Mouse (Mus musculus) neural tube, embryonic 13.5 days (tissue): ENCODE measurements around the gene Hist1h2bj. TPM values are rescaled to one million over a fixed set of nuclear protein-coding genes. Genes with fewer than 3 reads are reported as not detected.
"Not testable (repeated sequence)": the region's sequence is repeated elsewhere in the genome, so short reads cannot be mapped to it uniquely, and the experiment has no call there.

ENCODE experiments used
- ATAC-seq: fragments of 200-750 bp; cut with Nextera tagmentation; 2 replicates; pipeline ENCODE4 v1.8.0; 2017; ENCODE audit warnings: low read depth, mild to moderate bottlenecking, moderate TSS enrichment, moderate library complexity
- H3K27ac ChIP-seq: fragments of 300-500 bp; sonication (generic); replicated peaks from 2 replicates; pipeline ENCODE4 v1.5.1; 2015; ENCODE audit warnings: moderate library complexity, mild to moderate bottlenecking, inconsistent platforms
- H3K27me3 ChIP-seq: fragments of 300-500 bp; sonication (generic); 2 replicates; pipeline ENCODE4 v1.6.1; 2015; ENCODE audit warnings: mild to moderate bottlenecking, inconsistent platforms
- H3K36me3 ChIP-seq: fragments of 300-500 bp; sonication (generic); 2 replicates; pipeline ENCODE4 v1.6.1; 2015; ENCODE audit warnings: mild to moderate bottlenecking, inconsistent platforms
- H3K4me1 ChIP-seq: fragments of 300-500 bp; sonication (generic); replicated peaks from 2 replicates; pipeline ENCODE4 v1.6.1; 2015; ENCODE audit warnings: inconsistent platforms
- H3K4me2 ChIP-seq: fragments of 300-500 bp; sonication (generic); 2 replicates; pipeline ENCODE4 v1.6.1; 2015; ENCODE audit warnings: inconsistent platforms, mild to moderate bottlenecking, moderate library complexity
- H3K4me3 ChIP-seq: fragments of 300-500 bp; sonication (generic); 2 replicates; pipeline ENCODE4 v1.5.1; 2015; ENCODE audit warnings: mild to moderate bottlenecking, inconsistent platforms
- H3K9ac ChIP-seq: fragments of 300-500 bp; sonication (generic); 2 replicates; pipeline ENCODE4 v1.6.1; 2015; ENCODE audit warnings: moderate library complexity, mild to moderate bottlenecking, inconsistent platforms
- H3K9me3 ChIP-seq: fragments of 300-500 bp; sonication (generic); 2 replicates; pipeline ENCODE4 v1.6.1; 2016; ENCODE audit warnings: inconsistent platforms
- WGBS: fragments of 180-500 bp; shearing (Covaris S2); methylation state at CpG from one replicate; pipeline ENCODE4 v1.1.7; 2015; 5-methylcytosine and 5-hydroxymethylcytosine counted together
- polyA plus RNA-seq: library from polyadenylated mRNA; unstranded; fragments of >200 nt; fragmentation: Nextera tagmentation; extraction: Ambion mirVana; gene quantifications from 2 replicates; pipeline ENCODE4 v1.2.1, GENCODE M21; 2015

Hist1h2bj gene
- polyA plus RNA-seq, 1 experiment from 2014 or later = 2.7 TPM

DNA sequence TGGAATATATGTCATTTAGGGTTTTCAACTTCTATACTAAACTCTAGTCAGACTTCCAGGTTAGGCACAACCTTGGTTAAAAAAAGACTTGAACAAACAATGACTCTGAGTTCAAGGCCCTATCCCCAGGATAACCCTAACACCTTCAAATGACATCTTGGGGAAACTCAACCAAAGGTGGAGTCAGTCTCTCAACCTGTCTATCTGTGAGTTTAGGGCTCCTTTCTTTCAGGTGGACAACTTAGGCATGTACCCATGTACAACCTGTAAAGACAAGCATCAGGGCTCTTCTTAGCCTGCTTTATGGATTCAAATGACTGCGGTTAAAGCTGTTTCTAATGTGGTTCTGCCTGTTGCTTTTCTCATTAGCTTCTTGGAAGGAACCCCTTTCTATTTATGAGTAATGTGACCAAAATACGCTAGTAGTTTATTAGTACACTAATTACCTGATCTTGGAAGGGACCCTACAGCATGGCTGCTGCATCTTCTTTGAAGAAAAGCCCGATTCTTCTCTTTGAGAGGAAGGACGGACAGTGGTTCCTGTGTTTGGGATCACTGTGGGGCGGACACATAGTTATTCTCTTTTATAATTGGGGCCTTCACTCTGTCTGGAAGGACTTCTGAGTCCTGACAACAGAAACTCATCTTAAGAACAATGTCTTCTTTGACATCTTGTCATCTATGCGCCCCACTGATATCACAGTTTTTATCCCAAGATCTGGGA lies 1.6 kb downstream of the Hist1h2bj start:
- Histone ChIP-seq H3K4me2 (peak overlapping the region; percentile 78; the same call in 1 of the 2 replicates), H3K36me3 (no peaks in the 10 kb centered on the region), H3K27ac (no peak overlapping the region), H3K27me3 (no peaks in the 10 kb centered on the region), H3K9me3 (no peaks in the 10 kb centered on the region), H3K4me3 (peak overlapping the region; percentile 39; the same call in 1 of the 2 replicates), H3K4me1 (peaks cover 30% of the 10 kb centered on the region), H3K9ac (no peak overlapping the region; the same call in 1 of the 2 replicates)
- no peak for ATAC-seq
- 84% methylated on average over 6 of the region's 6 CpGs for whole genome bisulfite sequencing

GRCm38 (mm10) chr13:22045311-22045710 lies 2.3 kb downstream of the Hist1h2bj start:
- no peak for ATAC-seq

DNA sequence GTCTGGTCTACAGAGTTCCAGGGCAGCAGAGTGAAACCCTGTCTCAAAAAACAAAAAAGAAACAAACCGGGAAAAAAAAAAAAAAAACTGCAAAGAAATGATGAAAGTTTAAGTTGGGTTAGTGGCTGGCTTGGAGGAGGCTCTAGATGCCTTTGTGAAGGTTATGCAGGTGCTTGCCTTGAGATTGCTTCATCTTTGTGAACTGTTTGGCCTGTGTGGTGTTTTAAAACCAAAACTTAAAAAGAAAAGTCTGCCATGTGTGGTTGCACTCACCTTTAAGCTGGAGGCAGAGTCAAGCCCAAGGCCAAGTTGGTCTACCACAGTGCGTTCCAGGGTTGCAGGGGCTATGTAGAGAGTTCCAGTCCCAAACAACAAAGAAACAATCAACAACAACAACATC lies 6.0 kb downstream of the Hist1h2bj start:
- no peak for ATAC-seq
- Histone ChIP-seq H3K27me3 (no peaks in the 10 kb centered on the region), H3K4me2 (0 out of 2 replicates have a peak overlapping the region, but pooled peaks have one; percentile 16), H3K9ac (no peak overlapping the region), H3K27ac (no peak overlapping the region), H3K9me3 (no peaks in the 10 kb centered on the region), H3K4me1 (peaks cover 10% of the 10 kb centered on the region), H3K4me3 (no peak overlapping the region), H3K36me3 (no peaks in the 10 kb centered on the region)
- WGBS = 72% methylated on average over 2 of the region's 2 CpGs

More at GRCm38 (mm10) chr13:22045311-22045710, 2.3 kb downstream of the Hist1h2bj start:
- no peak overlapping the region for H3K4me2 ChIP-seq
- peaks cover 31% of the 10 kb centered on the region for H3K4me1 ChIP-seq
- H3K27ac ChIP-seq = no peak overlapping the region
- no peaks in the 10 kb centered on the region for H3K27me3 ChIP-seq
- no peak overlapping the region for H3K9ac ChIP-seq
- H3K36me3 ChIP-seq = no peaks in the 10 kb centered on the region
- H3K4me3 ChIP-seq = no peak overlapping the region
- no peaks in the 10 kb centered on the region for H3K9me3 ChIP-seq
- WGBS = 56% methylated on average over 2 of the region's 2 CpGs

DNA sequence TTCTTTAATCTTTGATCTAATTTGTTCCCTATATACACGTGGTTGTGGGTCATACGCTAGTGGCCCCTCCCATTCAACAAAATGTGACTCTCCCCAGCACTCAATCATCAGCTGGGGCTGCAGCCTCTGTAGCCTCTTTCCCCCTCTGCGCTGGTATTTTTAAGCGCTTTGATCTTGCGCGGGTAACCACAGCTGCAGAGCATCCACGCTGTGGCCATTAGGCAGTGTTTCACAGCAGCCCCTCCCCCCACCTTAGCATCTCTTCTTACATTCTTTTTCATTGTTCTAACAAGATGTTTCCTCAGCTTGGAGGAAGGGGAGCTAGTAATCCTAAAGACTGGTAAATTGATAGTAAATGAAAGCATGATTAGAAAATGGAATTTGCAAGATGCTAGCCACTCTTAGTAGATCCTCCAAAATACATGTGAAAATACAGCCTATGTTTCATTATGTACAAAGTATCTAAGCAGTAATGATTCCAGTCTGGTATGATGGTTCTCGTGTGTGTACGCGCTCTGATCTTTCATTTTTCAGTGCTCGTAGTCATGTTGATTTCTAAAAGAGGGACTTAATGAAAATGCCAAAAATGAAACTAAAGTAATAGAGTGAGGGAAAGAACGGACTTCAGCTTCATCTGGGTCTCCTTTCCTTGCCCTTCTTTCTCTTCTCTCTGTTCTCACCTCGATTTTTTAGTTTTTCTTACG lies 6.9 kb downstream of the Hist1h2bj start:
- Histone ChIP-seq H3K4me2 (peak overlapping the region; percentile 58), H3K27ac (peak overlapping the region; percentile 91), H3K27me3 (no peaks in the 10 kb centered on the region), H3K36me3 (no peaks in the 10 kb centered on the region), H3K9me3 (no peaks in the 10 kb centered on the region), H3K9ac (peak overlapping the region; percentile 71), H3K4me3 (peak overlapping the region; percentile 55), H3K4me1 (peaks cover 5% of the 10 kb centered on the region; the same call in 1 of the 2 replicates)
- whole genome bisulfite sequencing = under 1% methylated on average over 14 of the region's 14 CpGs
- peak; percentile 46 for ATAC-seq

DNA sequence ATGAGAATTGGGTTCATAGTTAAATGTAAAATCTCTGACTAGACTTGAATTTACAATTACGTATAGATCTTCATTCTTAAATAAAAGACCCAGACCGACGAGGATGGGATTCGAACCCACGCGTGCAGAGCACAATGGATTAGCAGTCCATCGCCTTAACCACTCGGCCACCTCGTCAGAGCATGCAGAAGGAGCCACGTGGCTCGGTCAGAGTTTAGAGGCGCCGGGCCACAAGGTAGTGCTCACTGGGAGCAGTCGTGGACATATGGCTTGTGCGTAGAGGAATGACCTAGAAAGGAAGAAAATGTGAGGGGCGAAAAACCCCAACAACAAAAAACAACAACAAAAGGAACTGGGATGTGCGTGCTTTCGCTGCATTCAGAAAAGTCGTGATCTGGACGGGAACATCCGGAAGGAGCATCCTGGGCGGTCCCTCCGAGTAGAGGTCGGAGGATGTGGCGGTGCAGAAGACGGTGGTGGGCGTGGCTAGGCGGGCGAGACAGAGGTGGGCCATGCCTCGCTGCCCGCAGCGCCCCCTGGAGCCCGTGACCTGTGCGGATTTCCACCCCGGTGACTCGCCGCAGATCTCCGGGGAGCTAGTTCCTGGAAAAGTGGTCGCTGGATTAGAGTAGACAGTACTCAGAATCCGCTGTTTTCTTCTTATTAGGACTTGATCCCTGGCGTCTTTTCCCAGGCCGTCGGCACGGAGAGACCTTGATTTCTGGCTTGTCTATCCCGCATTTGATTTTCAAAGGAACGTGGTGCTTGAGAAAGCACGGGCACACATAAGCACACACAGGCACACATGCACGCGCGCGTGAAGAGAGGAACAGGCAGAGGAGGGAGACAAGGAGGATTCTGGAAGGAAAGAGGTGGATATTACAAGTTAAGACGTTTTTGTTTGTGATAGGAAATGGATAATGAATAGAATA lies 7.8 kb downstream of the Hist1h2bj start:
- under 1% methylated on average over 52 of the region's 52 CpGs for WGBS
- Histone ChIP-seq H3K4me2 (peak overlapping the region; percentile 58), H3K27ac (peak overlapping the region; percentile 91), H3K4me3 (peak overlapping the region; percentile 55), H3K4me1 (peaks cover 5% of the 10 kb centered on the region; the same call in 1 of the 2 replicates), H3K36me3 (no peaks in the 10 kb centered on the region), H3K27me3 (no peaks in the 10 kb centered on the region), H3K9ac (peak overlapping the region; percentile 71), H3K9me3 (no peaks in the 10 kb centered on the region)
- ATAC-seq = peak; percentile 96

DNA sequence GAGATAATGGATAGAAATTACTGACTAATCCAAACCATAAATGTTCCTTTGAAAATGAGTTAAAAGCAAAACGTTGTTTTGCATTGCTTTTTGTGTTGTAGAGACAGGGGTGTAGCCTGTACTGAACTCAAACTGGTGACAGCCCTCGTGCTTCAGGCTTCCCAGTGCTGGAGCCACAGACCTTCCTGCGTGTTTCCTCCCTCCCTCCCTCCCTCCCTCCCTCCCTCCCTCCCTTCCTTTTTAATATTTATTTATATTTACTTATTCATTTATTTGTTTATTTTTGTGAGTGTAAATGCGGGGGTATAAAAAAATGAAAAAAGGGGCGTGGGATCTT lies 8.5 kb downstream of the Hist1h2bj start:
- ATAC-seq = peak; percentile 41; the same call in 1 of the 2 replicates
- Histone ChIP-seq H3K36me3 (no peaks in the 10 kb centered on the region), H3K4me3 (peak overlapping the region; percentile 55), H3K9ac (peak overlapping the region; percentile 71), H3K27me3 (no peaks in the 10 kb centered on the region), H3K4me2 (peak overlapping the region; percentile 58), H3K4me1 (peaks cover 5% of the 10 kb centered on the region; the same call in 1 of the 2 replicates), H3K9me3 (no peaks in the 10 kb centered on the region), H3K27ac (peak overlapping the region; percentile 91)
- 10% methylated on average over 5 of the region's 5 CpGs for WGBS

GRCm38 (mm10) chr13:22053754-22054153 lies 10.7 kb downstream of the Hist1h2bj start:
- WGBS = 97% methylated on average over 1 of the region's 1 CpGs
- Histone ChIP-seq H3K4me2 (no peak overlapping the region), H3K36me3 (no peaks in the 10 kb centered on the region), H3K27me3 (no peaks in the 10 kb centered on the region), H3K9me3 (no peaks in the 10 kb centered on the region), H3K4me1 (peaks cover 5% of the 10 kb centered on the region; the same call in 1 of the 2 replicates), H3K9ac (no peak overlapping the region), H3K4me3 (no peak overlapping the region), H3K27ac (no peak overlapping the region)
- ATAC-seq = no peak

GRCm38 (mm10) chr13:22061422-22061821 lies 18.4 kb downstream of the Hist1h2bj start:
- WGBS = 77% methylated on average over 1 of the region's 1 CpGs
- H3K27me3 ChIP-seq = no peaks in the 10 kb centered on the region

DNA sequence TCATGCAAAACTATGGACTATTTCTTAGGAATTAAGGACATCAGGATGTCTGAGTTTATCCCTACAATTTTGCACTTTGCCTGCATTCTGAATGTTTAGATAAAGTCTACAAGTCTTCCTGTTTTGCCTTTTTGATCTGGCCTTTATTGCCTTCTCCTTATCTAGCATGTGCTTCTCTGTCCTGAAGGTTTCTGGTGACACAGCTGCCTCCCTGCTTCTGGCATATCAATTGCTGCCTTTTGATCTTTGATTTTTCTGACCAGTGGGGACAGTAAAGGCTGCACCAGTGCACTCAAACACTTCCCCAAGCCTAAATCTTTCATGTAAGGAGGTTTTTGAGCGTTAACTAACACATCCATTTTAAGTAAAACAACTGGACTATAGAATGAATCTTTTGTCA lies 20.5 kb downstream of the Hist1h2bj start:
- Histone ChIP-seq H3K4me2 (no peak overlapping the region), H3K27me3 (no peaks in the 10 kb centered on the region), H3K36me3 (no peaks in the 10 kb centered on the region), H3K4me1 (no peaks in the 10 kb centered on the region), H3K9ac (no peak overlapping the region), H3K9me3 (no peaks in the 10 kb centered on the region), H3K27ac (no peak overlapping the region), H3K4me3 (no peak overlapping the region)
- WGBS = 61% methylated on average over 1 of the region's 1 CpGs
- ATAC-seq = no peak

More at GRCm38 (mm10) chr13:22061422-22061821, 18.4 kb downstream of the Hist1h2bj start:
- no peaks in the 10 kb centered on the region for H3K4me1 ChIP-seq
- H3K27ac ChIP-seq = no peak overlapping the region
- no peak overlapping the region for H3K4me3 ChIP-seq
- no peaks in the 10 kb centered on the region for H3K9me3 ChIP-seq
- no peak overlapping the region for H3K9ac ChIP-seq
- no peak overlapping the region for H3K4me2 ChIP-seq
- no peaks in the 10 kb centered on the region for H3K36me3 ChIP-seq
- no peak for ATAC-seq

- not testable (repeated sequence) for H3K9me3 ChIP-seq, H3K4me3 ChIP-seq, H3K9ac ChIP-seq, H3K4me1 ChIP-seq, H3K27me3 ChIP-seq, ATAC-seq, H3K36me3 ChIP-seq, H3K27ac ChIP-seq, H3K4me2 ChIP-seq
- 94% methylated on average over 1 of the region's 1 CpGs for WGBS
Observed at GRCm38 (mm10) chr13:22084140-22084539, 41.1 kb downstream of the Hist1h2bj start, which contains the start of gene Vmn1r188. Gene Vmn1r188, plus strand, starts transcription at chr13:22084440.
